Mouse (Mus musculus) CH12.LX (cell line): ENCODE data around the gene Acadsb.

Experiments used
- CTCF ChIP-seq, 2 experiments: IDR thresholded peaks in 1 of 2; conservative IDR thresholded peaks in 1 of 2; 2 replicates each; pipeline ENCODE4 v1.5.1; 2011 to 2012; ENCODE audit warnings: low read depth in 2 of 2, low read length in 2 of 2, improper control_type of control experiment in 1 of 2, inconsistent platforms in 1 of 2, mild to moderate bottlenecking in 1 of 2, moderate library complexity in 1 of 2
- ETS1 ChIP-seq: conservative IDR thresholded peaks from 2 replicates; pipeline ENCODE4 v1.6.1; 2012; ENCODE audit warnings: low read depth, mild to moderate bottlenecking, inconsistent platforms, low read length, improper control_type of control experiment, moderate library complexity
- POLR2A ChIP-seq: IDR thresholded peaks from 2 replicates; pipeline ENCODE4 v1.6.1; 2011; ENCODE audit warnings: low read depth, mild to moderate bottlenecking, improper control_type of control experiment, low read length
- RAD21 ChIP-seq: IDR thresholded peaks from 2 replicates; pipeline ENCODE4 v1.6.1; 2011; ENCODE audit warnings: low read depth, mild to moderate bottlenecking, low read length, improper control_type of control experiment, moderate library complexity
- RCOR1 ChIP-seq: conservative IDR thresholded peaks from 2 replicates; pipeline ENCODE4 v1.6.1; 2012; ENCODE audit warnings: low read depth, mild to moderate bottlenecking, inconsistent platforms, low read length, improper control_type of control experiment
- USF2 ChIP-seq: conservative IDR thresholded peaks from 2 replicates; pipeline ENCODE4 v1.6.1; 2011; ENCODE audit warnings: low read depth, low read length, improper control_type of control experiment
- ZMIZ1 ChIP-seq: IDR thresholded peaks from 2 replicates; pipeline ENCODE4 v1.6.1; 2012; ENCODE audit warnings: low read depth, mild to moderate bottlenecking, inconsistent platforms, low read length, improper control_type of control experiment

DNA sequence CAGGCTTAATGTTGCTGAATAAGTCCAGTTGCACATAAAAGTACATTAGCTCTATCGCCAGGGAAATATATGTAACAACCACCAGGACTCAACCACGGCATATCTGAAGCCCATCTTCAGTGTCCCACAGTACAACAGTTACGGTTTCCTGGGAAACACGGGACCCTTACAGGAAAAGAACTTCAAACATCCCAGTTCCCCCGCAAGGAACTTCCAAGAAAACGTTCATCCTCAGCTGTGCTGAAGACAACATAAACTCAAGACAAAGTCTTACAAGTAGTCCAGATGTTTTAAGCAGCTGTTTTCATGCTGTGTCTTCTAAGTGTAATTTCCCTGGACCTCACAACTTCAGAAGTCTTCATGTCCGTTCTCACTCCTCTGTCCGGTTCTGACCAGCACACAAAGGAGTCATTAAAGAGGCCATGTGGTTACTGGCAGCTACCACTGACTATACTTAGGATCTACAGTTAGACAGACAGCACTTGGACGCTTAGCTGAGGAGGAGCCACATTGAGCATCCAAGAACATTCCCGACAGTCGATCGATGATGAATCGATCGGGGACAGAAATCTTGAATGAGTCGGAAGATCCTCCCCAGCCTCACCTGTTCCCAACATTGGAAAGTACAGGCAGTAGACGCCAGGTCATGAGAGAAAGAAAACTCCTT is 947 bp upstream of the Acadsb start:
- no peak for TF ChIP-seq RCOR1
- TF ChIP-seq CTCF (conservative IDR thresholded peaks at IDR 0.05 in 1 of 2, IDR thresholded peaks at IDR 0.05 in 1 of 2; ENCODE audit: low read depth in 2 of 2, low read length in 2 of 2), result no peak
- no peak for TF ChIP-seq USF2
- no peak for TF ChIP-seq POLR2A
- no peak for TF ChIP-seq RAD21
- TF ChIP-seq ETS1, result no peak
- TF ChIP-seq ZMIZ1, result no peak
